Mouse (Mus musculus) small intestine, adult 2 months (tissue): ENCODE data around the gene Glb1.

ENCODE experiments used
- CTCF ChIP-seq: fragments of 200-500 bp; IDR thresholded peaks from 2 replicates; pipeline ENCODE4 v1.5.1; 2012; ENCODE audit warnings: low read depth, mild to moderate bottlenecking, control low read depth, inconsistent platforms, low read length, moderate library complexity, mixed read lengths; ENCODE audit not compliant: insufficient replicate concordance, insufficient read length; ENCODE audit errors: extremely low read depth
- POLR2A ChIP-seq: fragments of 200-500 bp; IDR thresholded peaks from 2 replicates; pipeline ENCODE4 v1.6.1; 2012; ENCODE audit warnings: low read depth, mild to moderate bottlenecking, control low read depth, inconsistent platforms, low read length, moderate library complexity

GRCm38 (mm10) chr9:114395258-114395657, 5.6 kb upstream of the Glb1 start:
- no peak for TF ChIP-seq CTCF
- no peak for TF ChIP-seq POLR2A
